Mouse (Mus musculus) ES-E14 (cell line): ENCODE measurements around the gene Cryba4. TPM values are rescaled to one million over a fixed set of nuclear protein-coding genes. Genes with fewer than 3 reads are reported as not detected.

ENCODE experiments used
- DNase-seq: peaks from one replicate; pipeline ENCODE4 v3.0.0-alpha.2; 2013; ENCODE audit warnings: low read depth, low spot score
- H3K27ac ChIP-seq: 2 replicates; pipeline ENCODE4 v1.5.1; 2012; ENCODE audit warnings: low read depth, mild to moderate bottlenecking, low read length, moderate library complexity, mixed read lengths; ENCODE audit not compliant: poor library complexity, insufficient read depth, severe bottlenecking
- H3K36me3 ChIP-seq: 2 replicates; pipeline ENCODE4 v1.6.1; 2012; ENCODE audit warnings: mild to moderate bottlenecking, low read length, moderate library complexity, mixed read lengths; ENCODE audit not compliant: control insufficient read depth, poor library complexity, insufficient read depth, severe bottlenecking
- H3K4me1 ChIP-seq, 2 experiments: fragments of 150-350 bp in 1 of 2; sonication (generic) in 1 of 2; 2 replicates each; pipeline ENCODE4 v1.6.1; 2012; ENCODE audit warnings: low read length in 2 of 2, mild to moderate bottlenecking in 1 of 2, mixed read lengths in 1 of 2; ENCODE audit not compliant: control insufficient read depth in 2 of 2, insufficient read depth in 2 of 2, poor library complexity in 1 of 2
- H3K4me3 ChIP-seq, 2 experiments: fragments of 150-350 bp in 1 of 2; sonication (generic) in 1 of 2; 2 replicates each; pipeline ENCODE4 v1.5.1; 2012; ENCODE audit warnings: low read length in 2 of 2, low read depth in 1 of 2, mild to moderate bottlenecking in 1 of 2, mixed read lengths in 1 of 2; ENCODE audit not compliant: insufficient read depth in 1 of 2, poor library complexity in 1 of 2, severe bottlenecking in 1 of 2
- H3K9ac ChIP-seq: 2 replicates; pipeline ENCODE4 v1.6.1; 2012; ENCODE audit warnings: low read depth, mild to moderate bottlenecking, low read length, mixed read lengths; ENCODE audit not compliant: poor library complexity, insufficient read depth, severe bottlenecking
- H3K9me3 ChIP-seq: fragments of 150-350 bp; sonication (generic); 2 replicates; pipeline ENCODE4 v1.6.1; 2012; ENCODE audit warnings: low read depth, mild to moderate bottlenecking, low read length; ENCODE audit not compliant: control insufficient read depth, insufficient read depth
- CHD2 ChIP-seq: IDR thresholded peaks from 2 replicates; pipeline ENCODE4 v1.6.1; 2014; ENCODE audit warnings: mild to moderate bottlenecking, low read depth, low read length, inconsistent platforms
- HCFC1 ChIP-seq: IDR thresholded peaks from 2 replicates; pipeline ENCODE4 v1.6.1; 2012; ENCODE audit warnings: low read length, inconsistent platforms, borderline replicate concordance; ENCODE audit not compliant: insufficient read depth
- MAFK ChIP-seq: IDR thresholded peaks from 2 replicates; pipeline ENCODE4 v1.6.1; 2014; ENCODE audit warnings: mild to moderate bottlenecking, low read depth, low read length, inconsistent platforms; ENCODE audit not compliant: insufficient read depth
- ZC3H11A ChIP-seq: IDR thresholded peaks from 2 replicates; pipeline ENCODE4 v1.6.1; 2012; ENCODE audit warnings: low read depth, mild to moderate bottlenecking, inconsistent platforms, low read length, borderline replicate concordance
- ZNF384 ChIP-seq: IDR thresholded peaks from 2 replicates; pipeline ENCODE4 v1.6.1; 2012; ENCODE audit warnings: low read depth, low read length, inconsistent platforms
- in situ Hi-C, 2 experiments: fragments of 600-800 bp; cut with MboI; formaldehyde crosslinking; loops; one replicate each; pipeline ENCODE4 v1.15.1; 2025; ENCODE audit warnings: low sequenced_read_pairs in 2 of 2, inconsistent platforms in 1 of 2; ENCODE audit not compliant: unreplicated experiment in 2 of 2
- total RNA-seq: library from RNA; depleted of rRNA; stranded (reverse); fragments of 300-350 nt; gene quantifications from 2 replicates; pipeline ENCODE4 v1.2.3, GENCODE M21; 2012

Gene Cryba4
- total RNA-seq, 1 experiment, result 0.31 TPM

- Histone ChIP-seq H3K36me3 (no peaks in the 10 kb centered on the region), H3K9me3 (no peaks in the 10 kb centered on the region), H3K27ac (no peak overlapping the region), H3K4me1 (peaks cover 0 to 6% of the 10 kb centered on the region in 2 experiments; a peak in 1 of 4 replicates), H3K4me3 (peak overlapping the region in 1 of 2 experiments; percentile 29; a peak in 1 of 4 replicates), H3K9ac (peak overlapping the region; percentile 36; the same call in 1 of the 2 replicates)
- in situ Hi-C loops, result no loop called here
- TF ChIP-seq HCFC1, result no peak
- TF ChIP-seq MAFK, result no peak
- no peak for TF ChIP-seq ZC3H11A
- TF ChIP-seq ZNF384, result no peak
- TF ChIP-seq CHD2, result no peak
- peak; percentile 60 for DNase-seq
Measured at GRCm38 (mm10) chr5:112265515-112265914, 13.2 kb upstream of the Cryba4 start.

- TF ChIP-seq ZC3H11A, result no peak
- TF ChIP-seq ZNF384, result no peak
- no peak for TF ChIP-seq MAFK
- TF ChIP-seq HCFC1, result no peak
- Histone ChIP-seq H3K27ac (no peak overlapping the region), H3K9ac (peak overlapping the region; percentile 35; the same call in 1 of the 2 replicates), H3K9me3 (no peaks in the 10 kb centered on the region), H3K4me3 (no peak overlapping the region), H3K4me1 (peaks cover 0 to 6% of the 10 kb centered on the region in 2 experiments; a peak in 1 of 4 replicates), H3K36me3 (no peaks in the 10 kb centered on the region)
- no peak for DNase-seq
- in situ Hi-C loops, result no loop called here
Measured at GRCm38 (mm10) chr5:112265110-112265509, 12.8 kb upstream of the Cryba4 start.

DNA sequence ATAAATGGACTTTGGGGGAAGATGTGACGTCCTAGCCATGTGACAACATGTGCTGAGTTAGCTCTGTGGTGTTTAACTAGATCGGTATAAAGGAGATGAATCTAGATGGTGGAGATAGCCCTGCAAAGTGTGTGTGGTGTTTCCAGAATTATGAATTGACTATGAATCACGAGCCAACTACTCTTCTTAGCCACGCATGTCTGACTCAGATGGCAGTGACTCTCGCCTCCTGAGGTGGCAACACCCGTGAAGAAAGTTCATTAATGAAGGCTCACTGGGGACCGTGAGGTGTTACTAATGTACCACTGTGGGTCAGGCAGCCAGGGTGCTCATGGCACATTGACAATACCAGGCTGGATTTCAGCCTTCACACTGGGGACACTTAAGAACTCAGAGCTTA, 11.8 kb upstream of the Cryba4 start:
- Histone ChIP-seq H3K27ac (no peak overlapping the region), H3K36me3 (no peaks in the 10 kb centered on the region), H3K4me3 (no peak overlapping the region), H3K9me3 (no peaks in the 10 kb centered on the region), H3K9ac (no peak overlapping the region), H3K4me1 (peaks cover 0 to 6% of the 10 kb centered on the region in 2 experiments; a peak in 1 of 4 replicates)
- DNase-seq, result no peak
- in situ Hi-C loops, result no loop called here
- no peak for TF ChIP-seq MAFK
- no peak for TF ChIP-seq ZNF384
- TF ChIP-seq ZC3H11A, result no peak
- no peak for TF ChIP-seq HCFC1
- TF ChIP-seq CHD2, result no peak

- H3K4me1 ChIP-seq, result peaks cover 0 to 5% of the 10 kb centered on the region in 2 experiments; a peak in 1 of 4 replicates
- DNase-seq, result no peak
- no peaks in the 10 kb centered on the region for H3K36me3 ChIP-seq
- no peak overlapping the region for H3K4me3 ChIP-seq
- TF ChIP-seq ZC3H11A (no peak), ZNF384 (no peak), CHD2 (no peak), HCFC1 (no peak), MAFK (no peak)
- in situ Hi-C loops, result no loop called here
- no peaks in the 10 kb centered on the region for H3K9me3 ChIP-seq
- no peak overlapping the region for H3K9ac ChIP-seq
- H3K27ac ChIP-seq, result no peak overlapping the region
Measured at GRCm38 (mm10) chr5:112260818-112261217, 8.5 kb upstream of the Cryba4 start.

GRCm38 (mm10) chr5:112259862-112260650, 7.7 kb upstream of the Cryba4 start:
- no peaks in the 10 kb centered on the region for H3K36me3 ChIP-seq
- no peak for DNase-seq
- no peak for TF ChIP-seq HCFC1
- TF ChIP-seq CHD2, result no peak
- no peak overlapping the region for H3K9ac ChIP-seq
- in situ Hi-C loops, result no loop called here
- no peaks in the 10 kb centered on the region for H3K9me3 ChIP-seq
- H3K27ac ChIP-seq, result no peak overlapping the region
- H3K4me1 ChIP-seq, result no peaks in the 10 kb centered on the region
- H3K4me3 ChIP-seq, result no peak overlapping the region
